Mouse (Mus musculus) erythroblast, embryonic 14.5 days (primary cell): ENCODE measurements around the gene Slc43a1. TPM values are rescaled to one million over a fixed set of nuclear protein-coding genes. Genes with fewer than 3 reads are reported as not detected.

ENCODE experiments used
- H3K27me3 ChIP-seq: 2 replicates; pipeline ENCODE4 v1.6.1; 2012; ENCODE audit warnings: inconsistent platforms; ENCODE audit not compliant: control insufficient read depth
- H3K36me3 ChIP-seq: 2 replicates; pipeline ENCODE4 v1.6.1; 2012; ENCODE audit warnings: mild to moderate bottlenecking, inconsistent platforms; ENCODE audit not compliant: control insufficient read depth
- H3K4me1 ChIP-seq: 2 replicates; pipeline ENCODE4 v1.6.1; 2012; ENCODE audit warnings: inconsistent platforms; ENCODE audit not compliant: control insufficient read depth
- H3K4me3 ChIP-seq: replicated peaks from 2 replicates; pipeline ENCODE3; 2012; ENCODE audit warnings: moderate library complexity, mild to moderate bottlenecking, inconsistent platforms
- H3K9me3 ChIP-seq: 2 replicates; pipeline ENCODE4 v1.6.1; 2012; ENCODE audit warnings: low read length, inconsistent platforms, mixed read lengths; ENCODE audit not compliant: control insufficient read depth
- GATA1 ChIP-seq: IDR thresholded peaks from 2 replicates; pipeline ENCODE4 v1.6.1; 2012; ENCODE audit warnings: low read length, inconsistent platforms, mixed read lengths
- TAL1 ChIP-seq: IDR thresholded peaks from 3 replicates; pipeline ENCODE4 v1.6.1; 2012; ENCODE audit warnings: low read length, inconsistent platforms, mixed read lengths
- polyA plus RNA-seq: library from polyadenylated mRNA; stranded (reverse); fragments of >175 nt; gene quantifications from 2 replicates; pipeline ENCODE4 v1.2.3, GENCODE M21; 2012

The Slc43a1 gene
- polyA plus RNA-seq, 1 experiment, result 29.2 TPM

- Histone ChIP-seq H3K9me3 (peaks cover 19% of the 10 kb centered on the region; the same call in 1 of the 2 replicates), H3K36me3 (no peaks in the 10 kb centered on the region), H3K4me1 (peaks cover 5% of the 10 kb centered on the region), H3K27me3 (peaks cover 94% of the 10 kb centered on the region), H3K4me3 (no peak overlapping the region)
- no peak for TF ChIP-seq GATA1
- TF ChIP-seq TAL1, result no peak
Observed at GRCm38 (mm10) chr2:84875842-84876241, 37.2 kb downstream of the Slc43a1 start.

GRCm38 (mm10) chr2:84880590-84880989, 41.9 kb downstream of the Slc43a1 start:
- TF ChIP-seq TAL1 (no peak), GATA1 (no peak)
- Histone ChIP-seq H3K4me1 (0 out of 2 replicates have a peak, but pooled peaks cover 1% of the 10 kb centered on the region), H3K36me3 (no peaks in the 10 kb centered on the region), H3K4me3 (no peak overlapping the region), H3K27me3 (peaks cover 94% of the 10 kb centered on the region), H3K9me3 (no peaks in the 10 kb centered on the region; the same call in 1 of the 2 replicates)

- H3K4me1 ChIP-seq, result peaks cover 15% of the 10 kb centered on the region
- no peak overlapping the region for H3K4me3 ChIP-seq
- peaks cover 7% of the 10 kb centered on the region; the same call in 1 of the 2 replicates for H3K9me3 ChIP-seq
- no peaks in the 10 kb centered on the region for H3K36me3 ChIP-seq
- TF ChIP-seq GATA1, result no peak
- no peak for TF ChIP-seq TAL1
- peaks cover 95% of the 10 kb centered on the region for H3K27me3 ChIP-seq
Observed at GRCm38 (mm10) chr2:84882606-84883005, 44.0 kb downstream of the Slc43a1 start.

- Histone ChIP-seq H3K36me3 (no peaks in the 10 kb centered on the region), H3K4me1 (peaks cover 19% of the 10 kb centered on the region), H3K9me3 (peaks cover 10% of the 10 kb centered on the region; the same call in 1 of the 2 replicates), H3K4me3 (no peak overlapping the region), H3K27me3 (peaks cover 96% of the 10 kb centered on the region)
- no peak for TF ChIP-seq GATA1
- TF ChIP-seq TAL1, result no peak
Observed at GRCm38 (mm10) chr2:84883084-84883483, 44.4 kb downstream of the Slc43a1 start.

- Histone ChIP-seq H3K4me3 (no peak overlapping the region), H3K9me3 (peaks cover 10% of the 10 kb centered on the region; the same call in 1 of the 2 replicates), H3K27me3 (peaks cover 96% of the 10 kb centered on the region), H3K4me1 (peaks cover 21% of the 10 kb centered on the region), H3K36me3 (no peaks in the 10 kb centered on the region)
- TF ChIP-seq GATA1, result no peak
- no peak for TF ChIP-seq TAL1
Observed at GRCm38 (mm10) chr2:84883530-84883929, 44.9 kb downstream of the Slc43a1 start.

GRCm38 (mm10) chr2:84883942-84884341, 45.3 kb downstream of the Slc43a1 start:
- peaks cover 10% of the 10 kb centered on the region; the same call in 1 of the 2 replicates for H3K9me3 ChIP-seq
- H3K36me3 ChIP-seq, result no peaks in the 10 kb centered on the region
- peaks cover 23% of the 10 kb centered on the region for H3K4me1 ChIP-seq
- H3K27me3 ChIP-seq, result peaks cover 97% of the 10 kb centered on the region
- no peak overlapping the region for H3K4me3 ChIP-seq
- no peak for TF ChIP-seq TAL1
- TF ChIP-seq GATA1, result no peak

- peaks cover 99% of the 10 kb centered on the region for H3K27me3 ChIP-seq
- peaks cover 28% of the 10 kb centered on the region for H3K4me1 ChIP-seq
- peaks cover 10% of the 10 kb centered on the region; the same call in 1 of the 2 replicates for H3K9me3 ChIP-seq
- no peaks in the 10 kb centered on the region for H3K36me3 ChIP-seq
- no peak overlapping the region for H3K4me3 ChIP-seq
- TF ChIP-seq TAL1, result no peak
- TF ChIP-seq GATA1, result no peak
Observed at GRCm38 (mm10) chr2:84884611-84885010, 46.0 kb downstream of the Slc43a1 start.

GRCm38 (mm10) chr2:84885084-84886055, 46.7 kb downstream of the Slc43a1 start:
- peaks cover 99% of the 10 kb centered on the region for H3K27me3 ChIP-seq
- peaks cover 10% of the 10 kb centered on the region; the same call in 1 of the 2 replicates for H3K9me3 ChIP-seq
- H3K4me3 ChIP-seq, result no peak overlapping the region
- H3K36me3 ChIP-seq, result no peaks in the 10 kb centered on the region
- H3K4me1 ChIP-seq, result peaks cover 30% of the 10 kb centered on the region
- TF ChIP-seq TAL1 (no peak), GATA1 (no peak)

- no peak for TF ChIP-seq TAL1
- no peak for TF ChIP-seq GATA1
- Histone ChIP-seq H3K27me3 (peaks cover 100% of the 10 kb centered on the region), H3K4me3 (peak within 1 kb of the TSS; percentile 32), H3K4me1 (peaks cover 30% of the 10 kb centered on the region), H3K36me3 (no peaks in the 10 kb centered on the region), H3K9me3 (peaks cover 10% of the 10 kb centered on the region; the same call in 1 of the 2 replicates)
Observed at GRCm38 (mm10) chr2:84886234-84886731, 47.6 kb downstream of the Slc43a1 start, which contains the start of gene Rtn4rl2. Rtn4rl2 (minus strand) TSS chr2:84886710.
